Mouse (Mus musculus): ENCODE results near the gene Nadsyn1. TPM values are rescaled to one million over a fixed set of nuclear protein-coding genes. Genes with fewer than 3 reads are reported as not detected.

Nadsyn1 gene
- polyA plus RNA-seq, 2 experiments = 5.5 to 14.0 TPM

- no peaks in the 10 kb centered on the region for H3K9me3 ChIP-seq (ENCODE audit: control insufficient read depth, low read length)
- 2% methylated on average over 16 of the region's 16 CpGs for WGBS
These were observed 74.4 kb downstream of the Nadsyn1 start for GRCm38 (mm10) chr7:143748041-143748868.

More at GRCm38 (mm10) chr7:143748041-143748868, 74.4 kb downstream of the Nadsyn1 start:
- Histone ChIP-seq H3K9ac (ENCODE audit: low read depth, low read length, severe bottlenecking) (peak overlapping the region; percentile 45; the same call in 1 of the 2 replicates), H3K4me3 (replicated peaks; ENCODE audit: low read length) (peak overlapping the region; percentile 4; the same call in 1 of the 2 replicates), H3K27me3 (ENCODE audit: control insufficient read depth, insufficient read depth, low read length) (no peaks in the 10 kb centered on the region), H3K36me3 (ENCODE audit: control insufficient read depth, insufficient read depth, low read length) (no peaks in the 10 kb centered on the region), H3K27ac (replicated peaks; ENCODE audit: low read depth, low read length) (no peak overlapping the region), H3K4me2 (replicated peaks; ENCODE audit: low read depth, low read length, severe bottlenecking) (peak overlapping the region; percentile 46), H3K4me1 (ENCODE audit: control insufficient read depth, insufficient read depth, low read length) (no peaks in the 10 kb centered on the region)
- no peak for TF ChIP-seq POLR2A (IDR thresholded peaks at IDR 0.05; ENCODE audit: borderline replicate concordance, extremely low read depth, insufficient read depth, insufficient read length)
- DNase-seq (ENCODE audit: low spot score) (peak; percentile 93), ATAC-seq (ENCODE audit: low FRiP score, low read depth) (peak; percentile 88)

Small RNA genes lying within 50 kb of the gene (microRNA-seq; reads per million reads assigned to microRNA genes)
- gene Gm22064 = not detected

Other genes starting within 250 kb of the Nadsyn1 start
- gene Cars, start 222.8 kb downstream of the Nadsyn1 start, polyA plus RNA-seq (2012; rRNA removed) = 35.9 and 48.0 TPM in 2 replicates
- gene Cars, start 222.8 kb downstream of the Nadsyn1 start, polyA plus RNA-seq (2014; fragmentation: Nextera tagmentation; extraction: Ambion mirVana) = 48.9 and 55.8 TPM in 2 replicates
- 0.35 and 0.51 TPM in 2 replicates for gene Tnfrsf26, start 194.1 kb downstream of the Nadsyn1 start, polyA plus RNA-seq (2012; rRNA removed)
- 0.54 and 0.61 TPM in 2 replicates for gene Tnfrsf26, start 194.1 kb downstream of the Nadsyn1 start, polyA plus RNA-seq (2014; fragmentation: Nextera tagmentation; extraction: Ambion mirVana)
- gene Tnfrsf22, start 173.2 kb downstream of the Nadsyn1 start, polyA plus RNA-seq (2012; rRNA removed) = 20.5 and 24.4 TPM in 2 replicates
- gene Tnfrsf22, start 173.2 kb downstream of the Nadsyn1 start, polyA plus RNA-seq (2014; fragmentation: Nextera tagmentation; extraction: Ambion mirVana) = 10.7 and 13.0 TPM in 2 replicates
- 5.5 TPM in 2 replicates for gene Tnfrsf23, start 137.0 kb downstream of the Nadsyn1 start, polyA plus RNA-seq (2012; rRNA removed)
- 2.8 and 3.2 TPM in 2 replicates for gene Tnfrsf23, start 137.0 kb downstream of the Nadsyn1 start, polyA plus RNA-seq (2014; fragmentation: Nextera tagmentation; extraction: Ambion mirVana)
- gene Osbpl5, start 65.9 kb downstream of the Nadsyn1 start, polyA plus RNA-seq (2012; rRNA removed) = 60.4 and 70.7 TPM in 2 replicates
- gene Osbpl5, start 65.9 kb downstream of the Nadsyn1 start, polyA plus RNA-seq (2014; fragmentation: Nextera tagmentation; extraction: Ambion mirVana) = 51.3 and 52.4 TPM in 2 replicates
- gene Mrgprg, start 55.9 kb downstream of the Nadsyn1 start, polyA plus RNA-seq (2012; rRNA removed) = not detected in 2 replicates
- gene Mrgprg, start 55.9 kb downstream of the Nadsyn1 start, polyA plus RNA-seq (2014; fragmentation: Nextera tagmentation; extraction: Ambion mirVana) = not detected in 2 replicates
- 2.1 and 3.0 TPM in 2 replicates for gene Mrgpre, start 38.3 kb downstream of the Nadsyn1 start, polyA plus RNA-seq (2012; rRNA removed)
- gene Mrgpre, start 38.3 kb downstream of the Nadsyn1 start, polyA plus RNA-seq (2014; fragmentation: Nextera tagmentation; extraction: Ambion mirVana) = 1.5 and 1.9 TPM in 2 replicates
- gene Dhcr7, start 296 bp upstream of the Nadsyn1 start, polyA plus RNA-seq (2012; rRNA removed) = 82.8 and 98.4 TPM in 2 replicates
- 42.8 and 52.7 TPM in 2 replicates for gene Dhcr7, start 296 bp upstream of the Nadsyn1 start, polyA plus RNA-seq (2014; fragmentation: Nextera tagmentation; extraction: Ambion mirVana)
- gene Gm498, start 44.0 kb upstream of the Nadsyn1 start, polyA plus RNA-seq (2012; rRNA removed) = not detected in 2 replicates
- not detected in 2 replicates for gene Gm498, start 44.0 kb upstream of the Nadsyn1 start, polyA plus RNA-seq (2014; fragmentation: Nextera tagmentation; extraction: Ambion mirVana)
- gene Shank2, start 179.1 kb upstream of the Nadsyn1 start, polyA plus RNA-seq (2012; rRNA removed) = 0.81 and 0.89 TPM in 2 replicates
- gene Shank2, start 179.1 kb upstream of the Nadsyn1 start, polyA plus RNA-seq (2014; fragmentation: Nextera tagmentation; extraction: Ambion mirVana) = 0.33 and 0.59 TPM in 2 replicates